Mouse (Mus musculus): ENCODE data around the gene Serpine3.

DNA sequence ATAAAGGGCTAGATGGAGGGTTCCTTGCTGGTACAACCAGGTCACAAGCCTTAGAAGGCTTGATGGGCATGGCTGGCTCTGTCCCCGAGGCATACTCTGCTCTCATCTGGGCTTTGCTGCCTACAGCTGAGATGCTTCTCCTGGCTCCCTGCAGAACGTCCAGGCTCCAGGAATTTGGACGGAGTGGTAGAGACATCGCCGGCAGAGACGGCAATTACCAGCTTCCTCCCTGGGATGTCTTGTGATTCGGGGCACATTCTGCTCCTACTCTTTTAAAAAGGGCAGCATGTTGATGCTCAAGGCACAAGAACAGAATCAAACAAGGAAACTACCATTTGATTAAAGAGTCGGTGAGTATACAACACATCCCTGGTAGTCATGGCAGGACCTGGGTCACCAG, at the start of gene Serpine3:
- TF ChIP-seq POLR2A (IDR thresholded peaks at IDR 0.05; ENCODE audit: borderline replicate concordance, low read depth, low read length) = no peak
- no peak for TF ChIP-seq CTCF (IDR thresholded peaks at IDR 0.05; ENCODE audit: low read depth, low read length)
